Mouse (Mus musculus): ENCODE results near the gene Pnma1.

The Pnma1 gene

GRCm38 (mm10) chr12:84147954-84148621, at the start of gene Pnma1:
Gene Pnma1 (minus strand): TSS chr12:84148489.
- in situ Hi-C loops (cut with MboI, MseI) = no loop called here

GRCm38 (mm10) chr12:84195195-84195594, 46.9 kb upstream of the Pnma1 start:
- in situ Hi-C loops (cut with MboI, MseI) = loop anchor here (10.0 kb wide), 1 partner anchor 800 kb away; the partner anchor contains the start of gene Ylpm1

- in situ Hi-C loops (cut with MboI, MseI) = loop anchor here (10.0 kb wide), 1 partner anchor 800 kb away; the partner anchor contains the start of gene Ylpm1
These were observed 46.3 kb upstream of the Pnma1 start for GRCm38 (mm10) chr12:84194400-84195109.

- in situ Hi-C loops (cut with MboI, MseI) = loop anchor here (10.0 kb wide), 1 partner anchor 801 kb away; the partner anchor contains the start of gene Ylpm1
These were observed 45.5 kb upstream of the Pnma1 start for GRCm38 (mm10) chr12:84193642-84194399.

GRCm38 (mm10) chr12:84192741-84193641, 44.7 kb upstream of the Pnma1 start:
- in situ Hi-C loops (cut with MboI, MseI) = loop anchor here (10.0 kb wide), 1 partner anchor 802 kb away; the partner anchor contains the start of gene Ylpm1

GRCm38 (mm10) chr12:84192280-84192679, 44.0 kb upstream of the Pnma1 start:
- in situ Hi-C loops (cut with MboI, MseI) = loop anchor here (10.0 kb wide), 1 partner anchor 803 kb away; the partner anchor contains the start of gene Ylpm1

GRCm38 (mm10) chr12:84191770-84192169, 43.5 kb upstream of the Pnma1 start:
- in situ Hi-C loops (cut with MboI, MseI) = loop anchor here (10.0 kb wide), 1 partner anchor 803 kb away; the partner anchor contains the start of gene Ylpm1

GRCm38 (mm10) chr12:84191190-84191589, 42.9 kb upstream of the Pnma1 start:
- in situ Hi-C loops (cut with MboI, MseI) = loop anchor here (10.0 kb wide), 1 partner anchor 804 kb away; the partner anchor contains the start of gene Ylpm1

GRCm38 (mm10) chr12:84190151-84190820, 42.0 kb upstream of the Pnma1 start:
- in situ Hi-C loops (cut with MboI, MseI) = loop anchor here (10.0 kb wide), 1 partner anchor 805 kb away; the partner anchor contains the start of gene Ylpm1

- in situ Hi-C loops (cut with MboI, MseI) = loop anchor here (5.0 kb wide), 1 partner anchor 1508 kb away; no protein-coding TSS in a partner anchor
These were observed 40.7 kb upstream of the Pnma1 start for GRCm38 (mm10) chr12:84188881-84189444.

- in situ Hi-C loops (cut with MboI, MseI) = loop anchor here (5.0 kb wide), 1 partner anchor 1509 kb away; no protein-coding TSS in a partner anchor
These were observed 39.7 kb upstream of the Pnma1 start for GRCm38 (mm10) chr12:84187752-84188601.

- in situ Hi-C loops (cut with MboI, MseI) = loop anchor here (5.0 kb wide), 1 partner anchor 1510 kb away; no protein-coding TSS in a partner anchor
These were observed 38.7 kb upstream of the Pnma1 start for GRCm38 (mm10) chr12:84186950-84187349.

GRCm38 (mm10) chr12:84186536-84186935, 38.2 kb upstream of the Pnma1 start:
- in situ Hi-C loops (cut with MboI, MseI) = loop anchor here (5.0 kb wide), 1 partner anchor 1511 kb away; no protein-coding TSS in a partner anchor

GRCm38 (mm10) chr12:84185547-84185946, 37.3 kb upstream of the Pnma1 start:
- in situ Hi-C loops (cut with MboI, MseI) = loop anchor here (5.0 kb wide), 1 partner anchor 1512 kb away; no protein-coding TSS in a partner anchor

- in situ Hi-C loops (cut with MboI, MseI) = loop anchor here (5.0 kb wide), 1 partner anchor 1512 kb away; no protein-coding TSS in a partner anchor
These were observed 36.7 kb upstream of the Pnma1 start for GRCm38 (mm10) chr12:84184979-84185378.

GRCm38 (mm10) chr12:84181999-84182398, 33.7 kb upstream of the Pnma1 start:
- in situ Hi-C loops (cut with MboI, MseI) = no loop called here

- in situ Hi-C loops (cut with MboI, MseI) = no loop called here
These were observed 32.6 kb upstream of the Pnma1 start for GRCm38 (mm10) chr12:84180701-84181435.

- in situ Hi-C loops (cut with MboI, MseI) = no loop called here
These were observed 31.8 kb upstream of the Pnma1 start for GRCm38 (mm10) chr12:84180090-84180489.
